Mouse (Mus musculus) spleen, adult 2 months (tissue): ENCODE data around the gene Fgfr2. TPM values are rescaled to one million over a fixed set of nuclear protein-coding genes. Genes with fewer than 3 reads are reported as not detected.
"Not testable (repeated sequence)": the region's sequence is repeated elsewhere in the genome, so short reads cannot be mapped to it uniquely, and the experiment has no call there.

Source experiments
- DNase-seq, 2 experiments: peaks; one replicate each; pipeline versions ENCODE4 v3.0.0 to v3.0.0-alpha.2; 2012 to 2021; ENCODE audit warnings: low spot score in 2 of 2, low read depth in 1 of 2
- H3K27ac ChIP-seq: fragments of 200-500 bp; 2 replicates; pipeline ENCODE4 v1.5.1; 2012; ENCODE audit warnings: low read length, inconsistent platforms; ENCODE audit not compliant: insufficient read depth
- H3K27me3 ChIP-seq: fragments of 200-500 bp; 2 replicates; pipeline ENCODE4 v1.6.1; 2012; ENCODE audit warnings: mild to moderate bottlenecking, moderate library complexity, low read length, inconsistent platforms; ENCODE audit not compliant: control insufficient read depth, insufficient read depth
- H3K36me3 ChIP-seq: fragments of 200-500 bp; 2 replicates; pipeline ENCODE4 v1.6.1; 2012; ENCODE audit warnings: mild to moderate bottlenecking, low read length, inconsistent platforms; ENCODE audit not compliant: control insufficient read depth, insufficient read depth
- H3K4me1 ChIP-seq: fragments of 200-500 bp; 2 replicates; pipeline ENCODE4 v1.6.1; 2011; ENCODE audit warnings: inconsistent platforms; ENCODE audit not compliant: control insufficient read depth, insufficient read depth, insufficient read length
- H3K4me3 ChIP-seq: fragments of 200-500 bp; 2 replicates; pipeline ENCODE4 v1.5.1; 2011; ENCODE audit warnings: mild to moderate bottlenecking, inconsistent platforms; ENCODE audit not compliant: insufficient read depth, insufficient read length; ENCODE audit errors: extremely low read depth
- CTCF ChIP-seq: fragments of 200-500 bp; IDR thresholded peaks from 2 replicates; pipeline ENCODE4 v1.5.1; 2011; ENCODE audit warnings: mild to moderate bottlenecking, inconsistent platforms; ENCODE audit not compliant: insufficient read depth, insufficient read length, insufficient replicate concordance; ENCODE audit errors: extremely low read depth
- POLR2A ChIP-seq: fragments of 200-500 bp; IDR thresholded peaks from 2 replicates; pipeline ENCODE4 v1.6.1; 2011; ENCODE audit warnings: low read depth, low read length, inconsistent platforms
- whole genome bisulfite sequencing: fragments of 180-500 bp; shearing (Covaris S2); methylation state at CpG from one replicate; pipeline ENCODE4 v1.1.7; 2018; 5-methylcytosine and 5-hydroxymethylcytosine counted together
- polyA plus RNA-seq: library from polyadenylated mRNA; depleted of rRNA; stranded (reverse); fragments of >200 nt; gene quantifications from 2 replicates; pipeline ENCODE4 v1.2.3, GENCODE M21; 2012

Gene Fgfr2
- polyA plus RNA-seq, 1 experiment = 1.6 TPM

- Histone ChIP-seq H3K4me3 (no peak overlapping the region), H3K4me1 (no peaks in the 10 kb centered on the region), H3K36me3 (no peaks in the 10 kb centered on the region), H3K27me3 (no peaks in the 10 kb centered on the region), H3K27ac (no peak overlapping the region)
- 91% methylated on average over 4 of the region's 4 CpGs for WGBS
- DNase-seq = no peak
- TF ChIP-seq POLR2A (no peak), CTCF (no peak)
These were observed 13.7 kb downstream of the Fgfr2 start for GRCm38 (mm10) chr7:133109442-133109841.

- H3K4me3 ChIP-seq = no peak overlapping the region
- no peaks in the 10 kb centered on the region for H3K27me3 ChIP-seq
- H3K27ac ChIP-seq = no peak overlapping the region
- no peaks in the 10 kb centered on the region for H3K4me1 ChIP-seq
- WGBS = 68% methylated on average over 2 of the region's 2 CpGs
- DNase-seq = no peak
- H3K36me3 ChIP-seq = no peaks in the 10 kb centered on the region
- no peak for TF ChIP-seq POLR2A
- no peak for TF ChIP-seq CTCF
These were observed 14.5 kb downstream of the Fgfr2 start for GRCm38 (mm10) chr7:133108695-133109094.

GRCm38 (mm10) chr7:133102578-133102977 lies 20.6 kb downstream of the Fgfr2 start:
- Histone ChIP-seq H3K27ac (no peak overlapping the region), H3K36me3 (no peaks in the 10 kb centered on the region), H3K27me3 (no peaks in the 10 kb centered on the region), H3K4me3 (no peak overlapping the region), H3K4me1 (no peaks in the 10 kb centered on the region)
- WGBS = 86% methylated on average over 3 of the region's 3 CpGs
- no peak for DNase-seq
- TF ChIP-seq POLR2A (no peak), CTCF (no peak)

- no peaks in the 10 kb centered on the region for H3K27me3 ChIP-seq
- WGBS = 94% methylated on average over 6 of the region's 6 CpGs
These were observed 22.1 kb downstream of the Fgfr2 start for GRCm38 (mm10) chr7:133101070-133101469.

GRCm38 (mm10) chr7:133100178-133100577 lies 23.0 kb downstream of the Fgfr2 start:
- Histone ChIP-seq H3K27me3 (no peaks in the 10 kb centered on the region), H3K36me3 (no peaks in the 10 kb centered on the region), H3K4me3 (no peak overlapping the region), H3K4me1 (no peaks in the 10 kb centered on the region), H3K27ac (no peak overlapping the region)
- no peak for DNase-seq
- WGBS = 80% methylated on average over 6 of the region's 6 CpGs
- TF ChIP-seq CTCF (no peak), POLR2A (no peak)

More at GRCm38 (mm10) chr7:133101070-133101469, 22.1 kb downstream of the Fgfr2 start:
- no peak overlapping the region for H3K4me3 ChIP-seq
- H3K36me3 ChIP-seq = no peaks in the 10 kb centered on the region
- no peak overlapping the region for H3K27ac ChIP-seq
- H3K4me1 ChIP-seq = no peaks in the 10 kb centered on the region
- no peak for DNase-seq
- TF ChIP-seq POLR2A = no peak
- TF ChIP-seq CTCF = no peak

GRCm38 (mm10) chr7:133099266-133099665 lies 23.9 kb downstream of the Fgfr2 start:
- no peak for TF ChIP-seq CTCF
- TF ChIP-seq POLR2A = no peak
- Histone ChIP-seq H3K27ac (no peak overlapping the region), H3K4me3 (no peak overlapping the region), H3K4me1 (no peaks in the 10 kb centered on the region), H3K36me3 (no peaks in the 10 kb centered on the region), H3K27me3 (no peaks in the 10 kb centered on the region)
- no peak for DNase-seq
- WGBS = 90% methylated on average over 4 of the region's 4 CpGs

GRCm38 (mm10) chr7:133098118-133098793 lies 24.9 kb downstream of the Fgfr2 start:
- Histone ChIP-seq H3K27me3 (no peaks in the 10 kb centered on the region), H3K4me1 (no peaks in the 10 kb centered on the region), H3K27ac (no peak overlapping the region; the same call in 1 of the 2 replicates), H3K36me3 (no peaks in the 10 kb centered on the region), H3K4me3 (no peak overlapping the region)
- DNase-seq = no peak
- 87% methylated on average over 12 of the region's 12 CpGs for WGBS
- TF ChIP-seq CTCF = no peak

- not testable (repeated sequence) for H3K4me1 ChIP-seq, DNase-seq, H3K4me3 ChIP-seq, H3K27ac ChIP-seq, H3K27me3 ChIP-seq, H3K36me3 ChIP-seq
- WGBS = 87% methylated on average over 7 of the region's 7 CpGs
These were observed 27.5 kb downstream of the Fgfr2 start for GRCm38 (mm10) chr7:133095610-133096009.
